ENCODE assay signal across 12 mouse cellular contexts in the genomic region with DNA sequence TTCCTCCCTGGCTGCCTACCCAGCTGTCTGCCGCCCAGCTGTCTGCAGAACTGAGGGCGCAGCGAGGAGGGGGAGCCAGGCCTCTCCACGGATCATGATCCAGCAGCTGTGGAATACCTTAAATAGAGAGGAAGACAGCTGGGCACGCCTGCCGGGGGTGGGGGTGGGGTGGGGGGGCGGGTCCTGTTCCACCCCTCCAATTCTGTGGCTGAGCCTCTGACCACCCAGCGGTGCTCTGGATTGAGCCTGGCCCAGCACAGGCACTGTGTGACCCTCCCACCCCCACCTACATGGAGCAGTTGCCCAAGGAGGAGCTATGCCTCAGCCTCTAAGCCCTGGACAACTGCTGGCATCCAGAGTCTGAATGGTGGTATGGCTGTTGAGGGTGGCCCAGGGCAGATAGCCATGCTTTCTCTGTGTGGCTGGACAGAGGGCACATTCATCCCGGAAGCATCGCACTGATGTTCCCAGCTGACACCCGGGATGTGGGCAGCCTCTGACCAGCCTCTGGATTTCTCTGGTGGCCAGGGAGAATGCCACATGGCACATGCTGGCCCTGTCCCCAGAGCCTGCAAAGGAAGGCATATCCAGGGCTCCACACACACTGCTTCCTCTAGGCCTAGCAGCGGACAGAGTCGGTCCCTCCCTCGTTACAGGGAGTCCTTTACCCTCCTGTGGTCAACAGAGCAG.
A peak's percentile ranks its signal among the peaks of the same experiment; 100 is the strongest.
DNase-seq lines count a peak whose midpoint lies in the region; ATAC-seq and TF ChIP-seq lines count a peak whose summit lies in the region.
"Had no signal": no experiment of that assay in that cellular context is flagged by ENCODE, and none has a peak within 500 bp of the region (broad histone marks: within the 10 kb centered on the region; RNA-seq: fewer than 3 reads in every experiment).

No protein-coding gene starts in this region.

- H3K9me3 ChIP-seq in forebrain, embryonic 10.5 days = peaks cover 7% of the 10 kb centered on the region; the same call in 1 of the 2 replicates
- H3K9me3 ChIP-seq in forebrain, embryonic 14.5 days (replicated peaks; ENCODE audit: control insufficient read depth, low read length) = no peaks in the 10 kb centered on the region
- H3K9me3 ChIP-seq in lung, embryonic 16.5 days (ENCODE audit: control insufficient read depth, low read length) = no peaks in the 10 kb centered on the region
- H3K9me3 ChIP-seq in hindbrain, embryonic 13.5 days = no peaks in the 10 kb centered on the region
- no peaks in the 10 kb centered on the region for H3K9me3 ChIP-seq in midbrain, embryonic 16.5 days (replicated peaks; ENCODE audit: control insufficient read depth, low read length, poor library complexity, severe bottlenecking)

- no peak overlapping the region for H3K4me2 ChIP-seq in forebrain, embryonic 14.5 days (ENCODE audit: low read length)
- no peak overlapping the region for H3K4me2 ChIP-seq in lung, embryonic 16.5 days (ENCODE audit: low read depth, low read length)
- no peak overlapping the region for H3K4me2 ChIP-seq in hindbrain, embryonic 13.5 days
- H3K4me2 ChIP-seq in midbrain, embryonic 16.5 days (ENCODE audit: low read length) = no peak overlapping the region

- H3K4me1 ChIP-seq in forebrain, embryonic 10.5 days = peaks cover 41% of the 10 kb centered on the region
- no peaks in the 10 kb centered on the region for H3K4me1 ChIP-seq in forebrain, embryonic 14.5 days (ENCODE audit: control insufficient read depth, insufficient read depth, low read length)
- peaks cover 5% of the 10 kb centered on the region for H3K4me1 ChIP-seq in lung, embryonic 16.5 days (replicated peaks; ENCODE audit: control insufficient read depth, insufficient read depth, low read length)
- H3K4me1 ChIP-seq in lung, adult 2 months (ENCODE audit: control insufficient read depth, insufficient read depth, low read length) = no peaks in the 10 kb centered on the region
- H3K4me1 ChIP-seq in hindbrain, embryonic 13.5 days (replicated peaks) = peaks cover 27% of the 10 kb centered on the region
- peaks cover 5% of the 10 kb centered on the region for H3K4me1 ChIP-seq in midbrain, embryonic 16.5 days (ENCODE audit: control insufficient read depth, insufficient read depth, low read length)

- H3K36me3 ChIP-seq in forebrain, embryonic 10.5 days (replicated peaks) = peaks cover 88% of the 10 kb centered on the region
- peaks cover 3% of the 10 kb centered on the region for H3K36me3 ChIP-seq in forebrain, embryonic 14.5 days (ENCODE audit: control insufficient read depth, insufficient read depth, low read length)
- peaks cover 4% of the 10 kb centered on the region for H3K36me3 ChIP-seq in lung, embryonic 16.5 days (ENCODE audit: control insufficient read depth, insufficient read depth, low read length)
- H3K36me3 ChIP-seq in hindbrain, embryonic 13.5 days = peaks cover 3% of the 10 kb centered on the region
- no peaks in the 10 kb centered on the region for H3K36me3 ChIP-seq in midbrain, embryonic 16.5 days (ENCODE audit: control insufficient read depth, insufficient read depth, low read length)

- H3K4me3 ChIP-seq in forebrain, embryonic 10.5 days = no peak overlapping the region
- no peak overlapping the region for H3K4me3 ChIP-seq in forebrain, embryonic 14.5 days (ENCODE audit: low read depth, low read length)
- no peak overlapping the region for H3K4me3 ChIP-seq in lung, embryonic 16.5 days (ENCODE audit: low read length)
- no peak overlapping the region for H3K4me3 ChIP-seq in lung, adult 2 months (replicated peaks; ENCODE audit: extremely low read depth, low read depth, low read length)
- H3K4me3 ChIP-seq in hindbrain, embryonic 13.5 days = no peak overlapping the region
- no peak overlapping the region for H3K4me3 ChIP-seq in midbrain, embryonic 16.5 days (ENCODE audit: low read depth, low read length)

- no peak overlapping the region for H3K9ac ChIP-seq in forebrain, embryonic 14.5 days (ENCODE audit: low read length)
- no peak overlapping the region for H3K9ac ChIP-seq in lung, embryonic 16.5 days (ENCODE audit: low read length)
- no peak overlapping the region for H3K9ac ChIP-seq in hindbrain, embryonic 13.5 days
- no peak overlapping the region for H3K9ac ChIP-seq in midbrain, embryonic 16.5 days (ENCODE audit: low read depth, low read length)

- H3K27ac ChIP-seq in forebrain, embryonic 10.5 days = peak overlapping the region; percentile 3
- no peak overlapping the region for H3K27ac ChIP-seq in forebrain, embryonic 14.5 days (ENCODE audit: low read depth, low read length)
- H3K27ac ChIP-seq in lung, embryonic 16.5 days (ENCODE audit: low read length) = 0 out of 2 replicates have a peak overlapping the region, but pooled peaks have one; percentile 5
- H3K27ac ChIP-seq in hindbrain, embryonic 13.5 days = peak overlapping the region; percentile 45
- H3K27ac ChIP-seq in midbrain, embryonic 16.5 days (ENCODE audit: low read length) = peak overlapping the region; percentile 42; the same call in 1 of the 2 replicates
- H3K27ac ChIP-seq: macrophage had no signal

- H3K27me3 ChIP-seq in forebrain, embryonic 10.5 days (ENCODE audit: poor library complexity, severe bottlenecking) = no peaks in the 10 kb centered on the region
- H3K27me3 ChIP-seq in forebrain, embryonic 14.5 days (replicated peaks; ENCODE audit: control insufficient read depth, insufficient read depth, low read length) = no peaks in the 10 kb centered on the region
- no peaks in the 10 kb centered on the region for H3K27me3 ChIP-seq in lung, embryonic 16.5 days (ENCODE audit: control insufficient read depth, insufficient read depth, low read depth, low read length)
- no peaks in the 10 kb centered on the region for H3K27me3 ChIP-seq in hindbrain, embryonic 13.5 days
- no peaks in the 10 kb centered on the region for H3K27me3 ChIP-seq in midbrain, embryonic 16.5 days (ENCODE audit: control insufficient read depth, insufficient read depth, low read depth, low read length)

- no peak for TF ChIP-seq POLR2A in lung, adult 2 months (IDR thresholded peaks at IDR 0.05; ENCODE audit: borderline replicate concordance, extremely low read depth, low read depth, low read length)

- TF ChIP-seq CTCF in lung, adult 2 months (IDR thresholded peaks at IDR 0.05; ENCODE audit: insufficient read depth, low read length) = no peak

- ATAC-seq in forebrain, embryonic 14.5 days = no peak
- peak; percentile 59 for ATAC-seq in lung, embryonic 16.5 days (ENCODE audit: low read depth)
- ATAC-seq in hindbrain, embryonic 13.5 days (ENCODE audit: low FRiP score) = no peak
- ATAC-seq in midbrain, embryonic 16.5 days = peak; percentile 48; the same call in 1 of the 2 replicates
- ATAC-seq in inflammation-experienced regulatory T-cells, adult 6 months = no peak

- WGBS in forebrain, embryonic 10.5 days = 74% methylated on average over 14 of the region's 14 CpGs
- 66% methylated on average over 14 of the region's 14 CpGs for WGBS in forebrain, embryonic 14.5 days
- WGBS in lung, embryonic 16.5 days = 65% methylated on average over 14 of the region's 14 CpGs
- WGBS in lung, adult 2 months = 80% methylated on average over 14 of the region's 14 CpGs
- 64% methylated on average over 13 of the region's 14 CpGs for WGBS in hindbrain, embryonic 13.5 days
- WGBS in midbrain, embryonic 16.5 days = 58% methylated on average over 13 of the region's 14 CpGs

- DNase-seq in forebrain, embryonic 10.5 days (ENCODE audit: extremely low spot score, low spot score) = no peak
- no peak for DNase-seq in forebrain, embryonic 14.5 days (ENCODE audit: low spot score)
- DNase-seq in lung, adult 2 months = no peak
- DNase-seq in cerebellum, postnatal 36 days = no peak
- DNase-seq: cerebellum, adult 11 months; kidney, adult 9 months; thymus, adult 18-20 months had no signal

Comparison
In these comparisons a context has a peak if more than half of its experiments do, and no peak if none do; other contexts are left out.
1. ATAC-seq: peak in lung, embryonic 16.5 days (single experiment) and midbrain, embryonic 16.5 days (single experiment); none in forebrain, embryonic 14.5 days (single experiment), hindbrain, embryonic 13.5 days (single experiment) and inflammation-experienced regulatory T-cells, adult 6 months (single experiment).